Mouse (Mus musculus): ENCODE measurements around the gene Soat2. TPM values are rescaled to one million over a fixed set of nuclear protein-coding genes. Genes with fewer than 3 reads are reported as not detected.
A peak's percentile ranks its signal among the peaks of the same experiment; 100 is the strongest.

The Soat2 gene
- total RNA-seq (2012; rRNA removed), result 3.7 and 10.4 TPM in 2 replicates
- 0.09 and 0.28 TPM in 2 replicates for total RNA-seq (2014; rRNA removed)
- polyA plus RNA-seq (2012; ENCODE audit: insufficient read length, low read depth), result 0.56 and 0.65 TPM in 2 replicates

DNA sequence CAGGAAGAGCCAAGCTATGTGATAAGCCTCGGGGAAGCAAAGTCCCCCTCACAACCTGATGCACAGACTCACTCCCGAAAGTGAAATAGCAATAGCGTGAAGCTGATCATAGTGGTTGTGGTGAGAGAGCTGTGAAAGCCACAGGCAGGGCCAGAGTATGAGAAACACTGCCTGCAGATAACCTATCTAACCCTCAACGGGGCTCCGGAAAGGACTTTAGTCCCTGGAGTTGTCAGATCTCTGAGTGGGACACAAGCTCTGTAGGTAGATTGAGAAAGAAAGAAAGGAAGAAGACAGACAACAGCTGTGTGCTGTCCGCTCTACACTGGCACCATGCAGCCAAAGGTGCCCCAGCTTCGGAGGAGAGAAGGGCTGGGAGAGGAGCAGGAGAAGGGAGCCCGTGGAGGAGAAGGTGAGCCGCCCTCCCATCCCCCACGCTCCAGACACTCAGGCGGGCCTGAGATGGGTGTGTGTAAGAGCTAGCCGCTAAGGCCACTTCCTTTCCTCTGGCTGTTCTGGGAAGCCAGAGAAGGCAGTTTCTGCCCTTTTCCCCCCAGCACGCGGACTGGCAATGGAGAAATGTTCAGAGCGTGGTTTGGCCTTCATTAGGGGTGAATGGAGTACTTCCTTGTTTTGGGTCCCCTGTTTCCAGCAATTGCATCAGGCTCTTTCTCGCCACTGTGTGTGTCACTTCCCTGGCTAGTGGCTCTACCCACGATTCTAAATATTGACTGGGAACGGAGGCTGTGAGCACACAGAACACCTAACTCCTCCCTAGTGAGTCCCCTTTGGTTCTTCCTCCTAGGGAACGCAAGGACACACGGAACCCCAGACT is at the start of gene Soat2:
Gene Soat2, plus strand, starts transcription at position 226 of the 835 bp plus-strand sequence.
- Histone ChIP-seq H3K4me3 (replicated peaks in 1 of 3; ENCODE audit: low read depth in 2 of 3, low read length in 2 of 3, poor library complexity in 1 of 3) (peak within 1 kb of the TSS in 2 of 3 experiments; percentile 35 to 73), H3K4me2 (ENCODE audit: insufficient read depth, low read depth, poor library complexity, severe bottlenecking) (peak within 1 kb of the TSS; percentile 47), H3K27me3 (replicated peaks) (peaks cover 5% of the 10 kb centered on the region), H3K79me2 (replicated peaks; ENCODE audit: control insufficient read depth, extremely low read depth, insufficient read depth, poor library complexity, severe bottlenecking) (no peaks in the 10 kb centered on the region), H3K36me3 (replicated peaks in 1 of 2; ENCODE audit: control insufficient read depth in 1 of 2, insufficient read depth in 1 of 2, low read length in 1 of 2) (peaks cover 3 to 17% of the 10 kb centered on the region in 2 experiments), H3K9ac (ENCODE audit: insufficient read depth, low read depth) (peak within 1 kb of the TSS; percentile 96), H3K9me3 (replicated peaks; ENCODE audit: low read length) (no peaks in the 10 kb centered on the region), H3K27ac (ENCODE audit: insufficient read depth, low read depth) (peak within 1 kb of the TSS; percentile 91), H3K4me1 (ENCODE audit: control insufficient read depth in 1 of 2, insufficient read depth in 2 of 2) (peaks cover 24 to 37% of the 10 kb centered on the region in 2 experiments)
- in situ Hi-C loops (cut with MboI; ENCODE audit: low pct_ligation_motif_present, low pct_unique_long_range_greater_than_20kb, low sequenced_read_pairs), result no loop called here
- dilution Hi-C loops (cut with MboI; ENCODE audit: extremely low pct_ligation_motif_present, extremely low pct_unique_long_range_greater_than_20kb, low sequenced_read_pairs), result no loop called here
- DNase-seq (ENCODE audit: extremely low read depth), result peak; percentile 31
- TF ChIP-seq ZMIZ1 (IDR thresholded peaks at IDR 0.05; ENCODE audit: low read depth, low read length), result no peak
- TF ChIP-seq JUND (conservative IDR thresholded peaks at IDR 0.05; ENCODE audit: low read depth, low read length), result no peak
- TF ChIP-seq POLR2AphosphoS2 (IDR thresholded peaks at IDR 0.05; ENCODE audit: low read depth, low read length), result no peak
- TF ChIP-seq CHD1 (IDR thresholded peaks at IDR 0.05; ENCODE audit: low read depth, low read length), result no peak
- peak; percentile 71 for TF ChIP-seq CHD2 (IDR thresholded peaks at IDR 0.05; ENCODE audit: low read length)
- TF ChIP-seq EP300 (IDR thresholded peaks at IDR 0.05; ENCODE audit: low read length), result no peak
- peak; percentile 45; the same call in 1 of the 2 replicates for TF ChIP-seq MAX (IDR thresholded peaks at IDR 0.05; ENCODE audit: low read length)
- TF ChIP-seq MYC (IDR thresholded peaks at IDR 0.05; ENCODE audit: low read depth, low read length), result 0 out of 2 replicates have a peak, but pooled peaks have one; percentile 32
- no peak; the same call in none of the 2 replicates for TF ChIP-seq TCF12 (IDR thresholded peaks at IDR 0.05; ENCODE audit: low read depth, low read length)
- TF ChIP-seq RAD21 (IDR thresholded peaks at IDR 0.05; ENCODE audit: low read depth, low read length), result no peak
- peak; percentile 80 for TF ChIP-seq ELF1 (IDR thresholded peaks at IDR 0.05; ENCODE audit: low read depth, low read length)
- 0 out of 2 replicates have a peak, but pooled peaks have one; percentile 19 for TF ChIP-seq IRF4 (IDR thresholded peaks at IDR 0.05; ENCODE audit: low read depth, low read length)
- TF ChIP-seq PAX5 (IDR thresholded peaks at IDR 0.05; ENCODE audit: low read length), result no peak
- TF ChIP-seq KAT2A (IDR thresholded peaks at IDR 0.05; ENCODE audit: insufficient replicate concordance, low read length), result no peak
- no peak for TF ChIP-seq UBTF (IDR thresholded peaks at IDR 0.05; ENCODE audit: low read depth, low read length)
- no peak for TF ChIP-seq MAZ (IDR thresholded peaks at IDR 0.05; ENCODE audit: low read depth, low read length)
- no peak for TF ChIP-seq ZKSCAN1 (IDR thresholded peaks at IDR 0.05; ENCODE audit: borderline replicate concordance, low read depth, low read length)
- TF ChIP-seq ETS1 (conservative IDR thresholded peaks at IDR 0.05; ENCODE audit: low read depth, low read length), result no peak
- no peak for TF ChIP-seq RCOR1 (conservative IDR thresholded peaks at IDR 0.05; ENCODE audit: low read depth, low read length)
- no peak for TF ChIP-seq CTCF (conservative IDR thresholded peaks at IDR 0.05 in 1 of 2, IDR thresholded peaks at IDR 0.05 in 1 of 2; ENCODE audit: low read depth in 2 of 2, low read length in 2 of 2)
- no peak for TF ChIP-seq GABPA (IDR thresholded peaks at IDR 0.05; ENCODE audit: insufficient replicate concordance, low read depth, low read length)
- TF ChIP-seq JUN (IDR thresholded peaks at IDR 0.05; ENCODE audit: insufficient read depth, low read depth, low read length), result no peak
- peak; percentile 32; the same call in 1 of the 2 replicates for TF ChIP-seq TBP (conservative IDR thresholded peaks at IDR 0.05; ENCODE audit: low read depth, low read length)
- no peak for TF ChIP-seq USF1 (IDR thresholded peaks at IDR 0.05; ENCODE audit: low read depth, low read length)
- no peak for TF ChIP-seq MXI1 (IDR thresholded peaks at IDR 0.05; ENCODE audit: low read depth, low read length)
- TF ChIP-seq POLR2A (IDR thresholded peaks at IDR 0.05; ENCODE audit: low read depth, low read length), result peak; percentile 57; the same call in 1 of the 2 replicates
- no peak for TF ChIP-seq SMC3 (IDR thresholded peaks at IDR 0.05; ENCODE audit: low read depth, low read length)
- 0 out of 2 replicates have a peak, but pooled peaks have one; percentile 12 for TF ChIP-seq MEF2A (IDR thresholded peaks at IDR 0.05; ENCODE audit: borderline replicate concordance, low read depth, low read length)
- no peak for TF ChIP-seq E2F4 (IDR thresholded peaks at IDR 0.05; ENCODE audit: insufficient replicate concordance, low read depth, low read length)
- TF ChIP-seq SIN3A (IDR thresholded peaks at IDR 0.05; ENCODE audit: low read length), result no peak
- no peak for TF ChIP-seq HCFC1 (IDR thresholded peaks at IDR 0.05; ENCODE audit: low read depth, low read length)
- TF ChIP-seq NELFE (IDR thresholded peaks at IDR 0.05; ENCODE audit: low read depth, low read length), result no peak; the same call in 1 of the 2 replicates
- TF ChIP-seq ZC3H11A (IDR thresholded peaks at IDR 0.05; ENCODE audit: low read depth, low read length), result no peak
- TF ChIP-seq USF2 (conservative IDR thresholded peaks at IDR 0.05; ENCODE audit: low read depth, low read length), result no peak
- TF ChIP-seq ZNF384 (IDR thresholded peaks at IDR 0.05; ENCODE audit: low read depth, low read length), result no peak
- TF ChIP-seq MAFK (IDR thresholded peaks at IDR 0.05; ENCODE audit: insufficient replicate concordance, low read length), result no peak
- TF ChIP-seq NRF1 (IDR thresholded peaks at IDR 0.05; ENCODE audit: low read depth, low read length), result 0 out of 2 replicates have a peak, but pooled peaks have one; percentile 11
- no peak for TF ChIP-seq BHLHE40 (IDR thresholded peaks at IDR 0.05; ENCODE audit: low read depth, low read length)

Measured in CH12.LX (cell line).